Mouse (Mus musculus): ENCODE data around the gene Syt12.

- TF ChIP-seq CTCF (IDR thresholded peaks at IDR 0.05; ENCODE audit: control insufficient read depth, insufficient read depth, insufficient read length) (no peak), MYOG (IDR thresholded peaks at IDR 0.05; ENCODE audit: control insufficient read depth, extremely low read depth, insufficient read length) (no peak), MAX (IDR thresholded peaks at IDR 0.05) (peak; percentile 90), MYOD1 (IDR thresholded peaks at IDR 0.05; ENCODE audit: control insufficient read depth, insufficient read length, low read depth) (peak; percentile 84)
Measured at GRCm38 (mm10) chr19:4509986-4510963, 33.0 kb upstream of the Syt12 start, which contains the start of gene Pcx.

Measured in C2C12 (cell line).